Mouse (Mus musculus): ENCODE data around the gene Epha7. TPM values are rescaled to one million over a fixed set of nuclear protein-coding genes. Genes with fewer than 3 reads are reported as not detected.

The Epha7 gene
- total RNA-seq (2021), result 10 to 100 TPM in 1 of 2 experiments, 1 to 10 TPM in 1; 7.1 to 11.0 TPM

- intact Hi-C loops (cut with DNase I), result loop anchor here (5.0 kb wide), 1 partner anchor 480 kb away; no protein-coding TSS in a partner anchor
- peak; percentile 98 for DNase-seq
Observed at GRCm38 (mm10) chr4:28812691-28813289, at the start of gene Epha7. TSS of gene Epha7 (plus strand) at chr4:28813131.

- intact Hi-C loops (cut with DNase I), result no loop called here
- no peak for DNase-seq
Observed at GRCm38 (mm10) chr4:28783961-28784360, 29.0 kb upstream of the Epha7 start.

- intact Hi-C loops (cut with DNase I), result loop anchor here (5.0 kb wide), 1 partner anchor 841 kb away; no protein-coding TSS in a partner anchor
- peak; percentile 8 to 31 for DNase-seq
Observed at GRCm38 (mm10) chr4:28808800-28809199, 4.1 kb upstream of the Epha7 start.

DNA sequence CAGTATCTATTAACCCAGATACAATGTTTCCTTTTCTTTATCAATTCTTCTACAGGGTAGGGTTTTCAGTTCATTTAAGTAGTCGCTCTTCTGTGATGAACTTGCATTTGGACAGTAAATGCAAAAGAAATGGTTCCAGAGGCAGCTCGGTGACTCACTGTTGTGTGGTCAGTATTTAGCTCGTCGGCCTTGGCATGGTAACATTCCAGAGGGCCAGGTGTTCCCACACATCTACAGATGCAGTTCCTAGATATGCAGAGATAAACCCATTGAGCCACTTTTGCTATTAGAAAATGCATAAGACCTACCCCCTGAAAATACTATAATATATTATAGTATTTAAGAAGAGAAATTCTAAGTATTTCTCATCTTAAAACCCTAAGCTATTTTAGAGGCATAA is 3.2 kb upstream of the Epha7 start:
- DNase-seq, result no peak
- intact Hi-C loops (cut with DNase I), result loop anchor here (5.0 kb wide), 2 partner anchors 483 to 842 kb away; no protein-coding TSS in a partner anchor

- intact Hi-C loops (cut with DNase I), result loop anchor here (5.0 kb wide), 1 partner anchor 478 kb away; no protein-coding TSS in a partner anchor
- DNase-seq, result peak; percentile 58 to 63
Observed at GRCm38 (mm10) chr4:28813551-28814475, 882 bp downstream of the Epha7 start.

DNA sequence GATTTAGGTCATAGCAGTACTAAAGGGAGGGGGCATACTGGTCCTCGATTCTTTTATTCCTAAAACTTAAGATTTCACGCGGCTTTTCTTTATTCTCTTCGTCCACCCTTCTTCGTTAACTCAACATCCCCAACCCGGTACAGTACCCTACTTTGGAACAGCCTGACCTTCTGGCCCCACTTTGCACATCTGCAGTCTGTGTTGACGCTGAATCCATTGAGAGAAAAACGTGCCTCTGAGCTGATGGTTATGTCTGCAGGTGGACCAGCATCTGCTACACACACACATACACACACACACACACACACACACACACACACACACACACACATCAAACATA is 1.5 kb downstream of the Epha7 start:
- intact Hi-C loops (cut with DNase I), result loop anchor here (5.0 kb wide), 1 partner anchor 478 kb away; no protein-coding TSS in a partner anchor
- DNase-seq, result no peak

DNA sequence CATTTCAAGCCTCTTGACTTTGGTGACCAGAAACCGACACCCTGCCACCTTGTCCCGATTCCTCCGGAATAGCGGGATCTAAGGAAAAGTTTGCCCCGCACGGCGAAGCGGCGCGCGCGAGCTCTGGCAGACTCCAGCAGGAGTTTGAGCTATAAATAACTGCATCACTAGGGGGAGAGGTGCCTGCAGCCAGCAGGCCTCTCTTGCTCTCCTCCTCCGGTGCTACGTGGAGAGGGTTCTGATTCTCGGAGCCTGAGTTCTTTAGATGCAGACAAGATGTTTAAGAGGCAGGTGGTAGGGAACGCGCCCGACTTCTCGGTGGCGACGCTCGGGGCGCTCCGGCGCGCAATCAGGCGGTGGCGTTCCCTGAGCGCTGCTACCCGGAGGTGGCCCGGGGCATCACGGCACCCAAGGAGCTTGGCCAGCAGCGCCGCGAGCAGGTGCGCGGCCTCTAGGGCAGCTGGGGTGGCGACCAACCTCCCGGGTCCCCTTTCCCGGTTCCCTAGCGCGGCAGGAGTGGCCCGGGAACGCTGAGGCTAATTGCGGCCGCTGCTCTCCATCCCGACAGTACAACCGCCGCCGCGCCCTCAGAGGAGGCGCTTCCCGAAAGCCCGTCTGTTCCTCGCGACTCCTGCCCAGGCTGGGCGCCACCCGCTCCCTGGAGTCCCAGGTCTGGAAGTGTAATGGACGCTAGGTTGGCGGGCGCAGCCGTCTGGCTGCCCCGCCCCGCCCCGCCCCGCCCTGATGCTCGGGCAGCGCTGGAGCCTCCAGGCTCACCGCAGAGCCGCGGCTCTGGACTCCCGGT is 2.1 kb downstream of the Epha7 start:
- peak; percentile 70 to 76 for DNase-seq
- intact Hi-C loops (cut with DNase I), result loop anchor here (5.0 kb wide), 1 partner anchor 477 kb away; no protein-coding TSS in a partner anchor

DNA sequence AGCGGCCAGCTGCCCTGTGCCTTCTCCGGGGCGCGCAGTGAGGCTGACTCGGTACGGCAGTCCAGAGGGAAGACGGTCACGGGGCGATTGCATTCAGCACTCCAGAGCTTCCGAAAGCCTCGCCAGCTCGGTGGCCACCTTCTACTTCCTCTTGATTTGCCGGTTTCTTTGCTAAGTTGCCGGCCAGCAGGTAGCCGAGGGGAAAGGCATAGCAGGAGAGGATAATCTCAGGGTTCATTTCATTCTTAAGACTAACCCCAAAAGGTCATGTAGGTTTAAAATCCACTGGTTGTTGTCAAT is 2.6 kb downstream of the Epha7 start:
- no peak for DNase-seq
- intact Hi-C loops (cut with DNase I), result no loop called here

- intact Hi-C loops (cut with DNase I), result no loop called here
Observed at GRCm38 (mm10) chr4:28823616-28824015, 10.7 kb downstream of the Epha7 start.

DNA sequence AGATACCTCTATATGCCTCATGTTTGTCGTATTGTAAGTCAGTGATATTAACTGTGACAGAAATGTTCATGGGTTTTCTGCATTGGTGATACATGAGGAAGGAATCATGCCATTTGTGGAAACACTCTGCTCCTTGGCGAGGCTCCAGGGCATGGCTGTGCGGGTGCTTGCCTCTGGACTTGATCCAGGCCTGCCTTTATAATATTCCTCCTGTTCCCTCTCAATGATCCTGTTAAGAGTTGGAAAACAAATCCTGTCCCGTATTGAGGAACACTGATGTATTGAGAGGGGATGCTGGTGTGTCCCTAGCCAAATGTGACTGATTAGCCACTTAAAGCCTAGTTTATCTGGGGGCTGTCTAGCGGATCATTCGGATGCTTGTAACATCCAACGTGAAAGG is 11.7 kb downstream of the Epha7 start:
- intact Hi-C loops (cut with DNase I), result no loop called here

More at GRCm38 (mm10) chr4:28823616-28824015, 10.7 kb downstream of the Epha7 start:
- no peak for DNase-seq

DNA sequence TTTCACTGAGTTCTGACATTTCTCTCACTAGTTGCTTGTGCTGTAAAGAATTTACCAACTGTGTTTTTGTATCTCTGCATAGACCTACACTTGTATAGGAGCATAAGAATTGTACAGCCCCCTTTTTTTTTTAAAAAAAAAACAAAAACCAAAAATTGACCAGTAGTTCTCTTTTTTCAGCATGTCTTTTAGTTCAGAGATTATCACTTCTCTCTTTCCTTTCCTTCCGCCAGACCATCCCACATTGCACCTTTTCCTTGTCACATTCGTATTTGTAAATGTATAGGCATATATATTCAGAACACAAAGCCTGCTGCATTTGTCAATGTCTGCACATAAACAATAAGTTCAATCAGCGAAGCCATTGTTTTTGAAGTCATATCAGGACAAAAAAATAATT is 24.7 kb downstream of the Epha7 start:
- intact Hi-C loops (cut with DNase I), result no loop called here
- DNase-seq, result no peak

More for the DNA sequence above, 11.7 kb downstream of the Epha7 start:
- peak; percentile 59 to 66 for DNase-seq

DNA sequence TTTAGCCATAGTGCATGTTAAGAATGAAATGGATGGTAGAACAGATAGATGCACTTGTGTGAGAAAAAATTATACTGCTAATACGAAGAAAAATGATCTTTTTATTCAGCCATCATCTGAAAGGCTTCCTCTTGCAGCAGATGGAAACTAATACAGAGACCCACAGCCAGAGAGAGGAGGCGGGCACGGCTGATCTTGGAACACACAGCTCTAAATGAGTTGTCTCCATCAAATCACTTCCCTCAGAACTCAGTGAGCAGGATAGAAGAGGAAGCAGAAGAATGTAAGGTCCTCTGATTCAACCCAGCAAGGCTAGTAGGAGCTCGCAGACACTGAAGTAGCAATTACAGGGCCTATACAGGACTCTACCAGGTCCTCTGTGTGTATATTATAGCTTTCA is 33.4 kb downstream of the Epha7 start:
- intact Hi-C loops (cut with DNase I), result no loop called here

DNA sequence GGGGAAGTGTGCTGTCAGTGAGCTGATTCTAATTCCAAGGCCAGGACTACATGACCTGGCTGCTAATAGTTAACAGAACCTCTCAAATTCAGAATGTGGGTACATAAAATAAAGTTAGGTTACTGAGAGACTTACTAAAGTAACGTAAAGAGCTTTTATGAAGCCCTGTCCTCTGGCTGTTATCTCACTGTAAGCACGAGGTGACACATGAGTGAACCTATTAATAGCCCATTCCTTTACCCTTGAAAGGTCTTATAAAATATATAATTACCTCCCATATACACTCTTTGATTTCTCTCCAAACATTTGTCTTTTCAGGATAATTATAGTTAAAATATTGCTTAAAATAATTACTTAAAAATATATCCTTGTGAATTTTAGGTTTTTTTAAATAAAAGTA is 37.5 kb downstream of the Epha7 start:
- DNase-seq, result peak in 1 of 2 experiments; percentile 8
- intact Hi-C loops (cut with DNase I), result no loop called here

More for the DNA sequence above, 33.4 kb downstream of the Epha7 start:
- no peak for DNase-seq

DNA sequence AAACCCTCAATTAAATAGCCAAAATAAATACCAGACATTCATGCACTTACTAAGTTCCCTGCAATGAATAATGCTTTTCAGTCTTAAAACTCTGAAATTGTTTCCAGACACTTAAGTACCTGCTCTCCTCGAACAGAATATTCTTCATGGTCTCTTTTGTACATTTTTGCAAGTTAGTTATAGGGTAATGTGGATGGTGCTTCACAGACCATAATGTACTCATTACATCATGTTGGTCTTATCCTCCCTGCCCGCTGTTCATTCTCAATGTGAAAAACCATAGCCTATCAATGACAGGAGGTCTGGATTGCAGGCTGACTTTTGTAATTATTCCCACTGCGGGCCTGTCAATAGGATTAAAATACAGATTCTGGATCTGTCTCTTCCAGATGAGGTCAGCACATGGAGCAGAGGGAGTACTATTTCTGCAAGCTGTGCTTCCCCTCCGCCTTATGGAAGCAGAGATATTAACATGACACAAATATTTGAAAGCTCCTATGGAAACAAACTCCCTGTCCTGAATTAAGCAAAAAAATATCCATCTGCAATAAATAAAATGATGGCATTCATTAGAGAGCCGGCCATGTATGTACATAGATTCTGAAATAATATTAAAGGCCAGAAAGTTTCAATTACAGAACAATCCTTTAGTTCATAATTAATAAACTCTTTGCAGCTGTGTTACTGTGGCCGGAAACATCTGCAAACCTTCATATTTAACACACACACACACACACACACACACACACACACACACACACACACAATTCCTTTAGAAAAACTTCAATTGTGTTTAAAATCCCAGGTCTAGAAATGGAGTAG is 50.1 kb downstream of the Epha7 start:
- intact Hi-C loops (cut with DNase I), result no loop called here
- no peak for DNase-seq

GRCm38 (mm10) chr4:28866411-28866810 is 53.5 kb downstream of the Epha7 start:
- intact Hi-C loops (cut with DNase I), result no loop called here
- DNase-seq, result no peak

DNA sequence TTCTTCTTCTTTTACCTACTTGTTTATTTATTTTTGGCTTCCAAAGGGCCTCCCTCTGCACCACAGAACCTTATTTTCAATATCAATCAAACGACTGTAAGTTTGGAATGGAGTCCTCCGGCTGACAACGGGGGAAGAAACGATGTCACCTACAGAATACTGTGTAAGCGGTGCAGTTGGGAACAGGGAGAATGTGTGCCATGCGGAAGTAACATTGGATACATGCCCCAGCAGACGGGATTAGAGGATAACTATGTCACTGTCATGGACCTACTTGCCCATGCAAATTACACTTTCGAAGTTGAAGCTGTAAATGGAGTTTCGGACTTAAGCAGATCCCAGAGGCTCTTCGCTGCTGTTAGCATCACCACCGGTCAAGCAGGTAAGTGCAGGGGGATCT is 58.7 kb downstream of the Epha7 start:
- no peak for DNase-seq
- intact Hi-C loops (cut with DNase I), result no loop called here

- no peak for DNase-seq
- intact Hi-C loops (cut with DNase I), result no loop called here
Observed at GRCm38 (mm10) chr4:28881271-28882044, 68.5 kb downstream of the Epha7 start.

GRCm38 (mm10) chr4:28889630-28890029 is 76.7 kb downstream of the Epha7 start:
- DNase-seq, result no peak
- intact Hi-C loops (cut with DNase I), result no loop called here

GRCm38 (mm10) chr4:28890102-28890501 is 77.2 kb downstream of the Epha7 start:
- intact Hi-C loops (cut with DNase I), result no loop called here
- no peak for DNase-seq
